Mouse (Mus musculus) embryonic fibroblast, embryonic 13.5 days (primary cell): ENCODE results near the gene Olfr1358. TPM values are rescaled to one million over a fixed set of nuclear protein-coding genes. Genes with fewer than 3 reads are reported as not detected.
"Not testable (repeated sequence)": the region's sequence is repeated elsewhere in the genome, so short reads cannot be mapped to it uniquely, and the experiment has no call there.

Experiments
- H3K27ac ChIP-seq: 2 replicates; pipeline ENCODE4 v1.5.1; 2012; ENCODE audit warnings: low read length, control low read depth, inconsistent platforms; ENCODE audit not compliant: insufficient read depth
- H3K4me1 ChIP-seq: 2 replicates; pipeline ENCODE4 v1.6.1; 2011; ENCODE audit warnings: low read length; ENCODE audit not compliant: control insufficient read depth, insufficient read depth
- H3K4me3 ChIP-seq: 2 replicates; pipeline ENCODE4 v1.5.1; 2011; ENCODE audit warnings: mild to moderate bottlenecking, control low read depth, low read length; ENCODE audit not compliant: insufficient read depth
- CTCF ChIP-seq: IDR thresholded peaks from 2 replicates; pipeline ENCODE4 v1.5.1; 2011; ENCODE audit warnings: mild to moderate bottlenecking, control low read depth, low read length, moderate library complexity, borderline replicate concordance; ENCODE audit not compliant: insufficient read depth
- POLR2A ChIP-seq: IDR thresholded peaks from 2 replicates; pipeline ENCODE4 v1.6.1; 2011; ENCODE audit warnings: low read depth, mild to moderate bottlenecking, control low read depth, low read length, moderate library complexity
- polyA plus RNA-seq: library from polyadenylated mRNA; stranded (reverse); fragments of >200 nt; gene quantifications from 2 replicates; pipeline ENCODE4 v1.2.4, GENCODE M21; 2011; ENCODE audit warnings: low read depth; ENCODE audit not compliant: missing spikeins, insufficient read length

The Olfr1358 gene
- polyA plus RNA-seq, 1 experiment, result not detected

GRCm38 (mm10) chr10:78486871-78487270, 30.4 kb upstream of the Olfr1358 start:
- Histone ChIP-seq H3K4me1 (no peaks in the 10 kb centered on the region), H3K4me3 (no peak overlapping the region), H3K27ac (no peak overlapping the region)
- TF ChIP-seq CTCF (no peak), POLR2A (no peak)

- no peak overlapping the region for H3K4me3 ChIP-seq
- H3K4me1 ChIP-seq, result no peaks in the 10 kb centered on the region
- H3K27ac ChIP-seq, result no peak overlapping the region
- TF ChIP-seq CTCF (peak; percentile 96), POLR2A (no peak)
These were observed 29.7 kb upstream of the Olfr1358 start for GRCm38 (mm10) chr10:78487431-78488086.

- H3K4me3 ChIP-seq, result no peak overlapping the region
- H3K4me1 ChIP-seq, result no peaks in the 10 kb centered on the region
- TF ChIP-seq CTCF (no peak), POLR2A (no peak)
- H3K27ac ChIP-seq, result no peak overlapping the region
These were observed 14.1 kb upstream of the Olfr1358 start for GRCm38 (mm10) chr10:78502986-78503733.

GRCm38 (mm10) chr10:78519792-78520191, 2.6 kb downstream of the Olfr1358 start:
- no peaks in the 10 kb centered on the region for H3K4me1 ChIP-seq
- TF ChIP-seq POLR2A (no peak), CTCF (no peak)
- H3K4me3 ChIP-seq, result no peak overlapping the region
- H3K27ac ChIP-seq, result no peak overlapping the region

GRCm38 (mm10) chr10:78520260-78521005, 3.2 kb downstream of the Olfr1358 start:
- TF ChIP-seq POLR2A (no peak), CTCF (0 out of 2 replicates have a peak, but pooled peaks have one; percentile 4)
- Histone ChIP-seq H3K4me3 (no peak overlapping the region), H3K4me1 (no peaks in the 10 kb centered on the region), H3K27ac (no peak overlapping the region)

- not testable (repeated sequence) for H3K4me1 ChIP-seq, H3K4me3 ChIP-seq, H3K27ac ChIP-seq
These were observed 7.8 kb downstream of the Olfr1358 start for GRCm38 (mm10) chr10:78525071-78525470.

GRCm38 (mm10) chr10:78525511-78525910, 8.3 kb downstream of the Olfr1358 start:
- Histone ChIP-seq H3K4me3 (no peak overlapping the region), H3K27ac (no peak overlapping the region), H3K4me1 (no peaks in the 10 kb centered on the region)
- TF ChIP-seq POLR2A (no peak), CTCF (no peak)

- Histone ChIP-seq H3K4me1 (no peaks in the 10 kb centered on the region), H3K4me3 (no peak overlapping the region)
- TF ChIP-seq POLR2A (no peak), CTCF (peak; percentile 29; the same call in 1 of the 2 replicates)
These were observed 23.7 kb downstream of the Olfr1358 start for GRCm38 (mm10) chr10:78540943-78541342.

GRCm38 (mm10) chr10:78565070-78565469, 47.8 kb downstream of the Olfr1358 start:
- TF ChIP-seq CTCF (no peak), POLR2A (no peak)
- peaks cover 6% of the 10 kb centered on the region for H3K4me1 ChIP-seq
- H3K4me3 ChIP-seq, result no peak overlapping the region
- no peak overlapping the region for H3K27ac ChIP-seq

More at GRCm38 (mm10) chr10:78540943-78541342, 23.7 kb downstream of the Olfr1358 start:
- no peak overlapping the region for H3K27ac ChIP-seq
